Comparison of ENCODE assay signal across 9 mouse cellular contexts in the genomic region with DNA sequence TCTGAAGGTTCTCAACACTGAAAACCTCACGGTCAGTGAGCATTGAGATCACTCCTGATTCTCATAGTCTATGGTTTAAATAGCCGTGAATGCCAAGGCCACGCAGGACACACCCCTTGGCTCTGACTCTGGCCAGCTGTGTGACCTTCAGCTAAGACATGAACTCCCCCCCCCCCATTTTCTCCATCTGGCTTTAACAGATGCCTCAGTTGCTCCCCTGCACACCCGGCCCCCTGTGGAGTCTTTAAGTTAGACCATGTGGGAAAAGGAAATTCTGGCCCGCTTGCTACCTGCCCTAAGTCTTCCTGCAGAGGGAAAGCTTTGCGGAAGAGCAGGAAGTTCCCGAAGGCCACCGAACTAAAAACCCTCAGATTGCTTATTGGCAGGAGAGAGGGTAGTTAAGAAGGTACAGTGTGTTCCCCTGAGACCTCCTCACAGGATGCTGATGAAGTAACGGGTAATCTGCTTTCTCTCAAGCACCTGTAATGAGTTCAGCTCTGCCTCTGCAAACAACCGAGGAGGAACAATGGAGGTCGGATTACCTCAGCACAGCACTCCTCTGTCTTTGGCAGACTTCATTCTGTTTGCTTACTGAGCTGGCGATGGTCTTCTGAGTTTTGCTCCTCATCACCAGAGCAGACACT.
DNase-seq lines count a peak whose midpoint lies in the region; ATAC-seq and TF ChIP-seq lines count a peak whose summit lies in the region.
"Had no signal": no experiment of that assay in that cellular context is flagged by ENCODE, and none has a peak within 500 bp of the region (broad histone marks: within the 10 kb centered on the region; RNA-seq: fewer than 3 reads in every experiment).

No protein-coding gene starts in this region.

- no peak overlapping the region for H3K9ac ChIP-seq in heart, embryonic 12.5 days
- H3K9ac ChIP-seq in CH12.LX (ENCODE audit: insufficient read depth, low read depth) = no peak overlapping the region

- no peak for TF ChIP-seq POLR2A in CH12.LX (IDR thresholded peaks at IDR 0.05; ENCODE audit: low read depth, low read length)
- TF ChIP-seq POLR2A in bone marrow macrophage, adult 2 months (IDR thresholded peaks at IDR 0.05; ENCODE audit: borderline replicate concordance, low read depth, low read length) = no peak

- H3K9me3 ChIP-seq in heart, embryonic 12.5 days (replicated peaks) = no peaks in the 10 kb centered on the region
- H3K9me3 ChIP-seq in CH12.LX (replicated peaks; ENCODE audit: low read length) = no peaks in the 10 kb centered on the region
- H3K9me3 ChIP-seq in limb, embryonic 10.5 days (replicated peaks) = no peaks in the 10 kb centered on the region

- no peak overlapping the region for H3K4me2 ChIP-seq in heart, embryonic 12.5 days
- H3K4me2 ChIP-seq in CH12.LX (ENCODE audit: insufficient read depth, low read depth, poor library complexity, severe bottlenecking) = peak overlapping the region; percentile 43; the same call in 1 of the 2 replicates

- no peak overlapping the region for H3K27ac ChIP-seq in heart, embryonic 12.5 days (ENCODE audit: poor library complexity, severe bottlenecking)
- H3K27ac ChIP-seq in CH12.LX (ENCODE audit: insufficient read depth, low read depth) = no peak overlapping the region
- H3K27ac ChIP-seq in bone marrow macrophage, adult 2 months (ENCODE audit: insufficient read depth, low read depth, low read length) = peak overlapping the region; percentile 97
- H3K27ac ChIP-seq in limb, embryonic 10.5 days = peak overlapping the region; percentile 68

- dilution Hi-C loops in CH12.LX (cut with MboI; ENCODE audit: extremely low pct_ligation_motif_present, extremely low pct_unique_long_range_greater_than_20kb, low sequenced_read_pairs) = no loop called here

- H3K36me3 ChIP-seq in heart, embryonic 12.5 days = no peaks in the 10 kb centered on the region
- peaks cover 7 to 26% of the 10 kb centered on the region in 2 experiments for H3K36me3 ChIP-seq in CH12.LX (replicated peaks in 1 of 2; ENCODE audit: control insufficient read depth in 1 of 2, insufficient read depth in 1 of 2, low read length in 1 of 2)
- no peaks in the 10 kb centered on the region for H3K36me3 ChIP-seq in limb, embryonic 10.5 days

- peak; percentile 95 for DNase-seq in heart, adult 11 months
- no peak for DNase-seq in CH12.LX (ENCODE audit: extremely low read depth)
- peak; percentile 52 for DNase-seq in limb, embryonic 10.5 days (ENCODE audit: low spot score)
- no peak for DNase-seq in layer of hippocampus, postnatal 10 days (ENCODE audit: low spot score in 2 of 2)
- no peak for DNase-seq in left cerebral cortex, adult 8-10 months (ENCODE audit: low spot score in 2 of 2)
- DNase-seq in kidney, postnatal 14 days = no peak
- DNase-seq: cerebellum, adult 18-20 months had no signal

- TF ChIP-seq EP300 in CH12.LX (IDR thresholded peaks at IDR 0.05; ENCODE audit: low read length) = 0 out of 2 replicates have a peak, but pooled peaks have one; percentile 40

- no peak for ATAC-seq in heart, embryonic 12.5 days (ENCODE audit: insufficient number of reproducible peaks, low FRiP score)

- TF ChIP-seq RAD21 in CH12.LX (IDR thresholded peaks at IDR 0.05; ENCODE audit: low read depth, low read length) = no peak

- peaks cover 23% of the 10 kb centered on the region for H3K4me1 ChIP-seq in heart, embryonic 12.5 days (replicated peaks)
- peaks cover 15 to 44% of the 10 kb centered on the region in 2 experiments for H3K4me1 ChIP-seq in CH12.LX (ENCODE audit: control insufficient read depth in 1 of 2, insufficient read depth in 2 of 2)
- peaks cover 47% of the 10 kb centered on the region for H3K4me1 ChIP-seq in bone marrow macrophage, adult 2 months (ENCODE audit: control insufficient read depth, insufficient read depth, low read length)
- peaks cover 31% of the 10 kb centered on the region for H3K4me1 ChIP-seq in limb, embryonic 10.5 days

- no peaks in the 10 kb centered on the region for H3K27me3 ChIP-seq in heart, embryonic 12.5 days (replicated peaks)
- no peaks in the 10 kb centered on the region for H3K27me3 ChIP-seq in CH12.LX (replicated peaks)
- no peaks in the 10 kb centered on the region for H3K27me3 ChIP-seq in limb, embryonic 10.5 days (ENCODE audit: low read depth, poor library complexity, severe bottlenecking)

- in situ Hi-C loops in CH12.LX (cut with MboI; ENCODE audit: low pct_ligation_motif_present, low pct_unique_long_range_greater_than_20kb, low sequenced_read_pairs) = no loop called here

- H3K4me3 ChIP-seq in heart, embryonic 12.5 days = no peak overlapping the region
- H3K4me3 ChIP-seq in CH12.LX (replicated peaks in 1 of 3; ENCODE audit: low read depth in 2 of 3, low read length in 2 of 3, poor library complexity in 1 of 3) = no peak overlapping the region
- H3K4me3 ChIP-seq in bone marrow macrophage, adult 2 months (ENCODE audit: insufficient read depth, low read length) = no peak overlapping the region; the same call in 1 of the 2 replicates
- no peak overlapping the region for H3K4me3 ChIP-seq in limb, embryonic 10.5 days

- TF ChIP-seq CTCF in CH12.LX (conservative IDR thresholded peaks at IDR 0.05 in 1 of 2, IDR thresholded peaks at IDR 0.05 in 1 of 2; ENCODE audit: low read depth in 2 of 2, low read length in 2 of 2) = no peak
- no peak for TF ChIP-seq CTCF in bone marrow macrophage, adult 2 months (IDR thresholded peaks at IDR 0.05; ENCODE audit: low read depth, low read length)

- no peaks in the 10 kb centered on the region for H3K79me2 ChIP-seq in CH12.LX (replicated peaks; ENCODE audit: control insufficient read depth, extremely low read depth, insufficient read depth, poor library complexity, severe bottlenecking)

- 30% methylated on average over 12 of the region's 12 CpGs for WGBS in heart, embryonic 12.5 days
- 23% methylated on average over 12 of the region's 12 CpGs for WGBS in limb, embryonic 10.5 days

TF ChIP-seq in CH12.LX, 34 proteins besides CTCF, POLR2A, EP300 and RAD21:
- TF ChIP-seq CHD2 (IDR thresholded peaks at IDR 0.05; ENCODE audit: low read length) (no peak), SMC3 (IDR thresholded peaks at IDR 0.05; ENCODE audit: low read depth, low read length) (no peak), RCOR1 (conservative IDR thresholded peaks at IDR 0.05; ENCODE audit: low read depth, low read length) (no peak), MAZ (IDR thresholded peaks at IDR 0.05; ENCODE audit: low read depth, low read length) (0 out of 2 replicates have a peak, but pooled peaks have one; percentile 16), ETS1 (conservative IDR thresholded peaks at IDR 0.05; ENCODE audit: low read depth, low read length) (0 out of 2 replicates have a peak, but pooled peaks have one; percentile 14), MYC (IDR thresholded peaks at IDR 0.05; ENCODE audit: low read depth, low read length) (no peak), ZNF384 (IDR thresholded peaks at IDR 0.05; ENCODE audit: low read depth, low read length) (no peak), UBTF (IDR thresholded peaks at IDR 0.05; ENCODE audit: low read depth, low read length) (no peak), TCF12 (IDR thresholded peaks at IDR 0.05; ENCODE audit: low read depth, low read length) (peak; percentile 25; the same call in 1 of the 2 replicates), MXI1 (IDR thresholded peaks at IDR 0.05; ENCODE audit: low read depth, low read length) (peak; percentile 22; the same call in 1 of the 2 replicates), USF2 (conservative IDR thresholded peaks at IDR 0.05; ENCODE audit: low read depth, low read length) (no peak), ELF1 (IDR thresholded peaks at IDR 0.05; ENCODE audit: low read depth, low read length) (no peak), NELFE (IDR thresholded peaks at IDR 0.05; ENCODE audit: low read depth, low read length) (no peak), MAX (IDR thresholded peaks at IDR 0.05; ENCODE audit: low read length) (no peak), SIN3A (IDR thresholded peaks at IDR 0.05; ENCODE audit: low read length) (peak; percentile 49; the same call in 1 of the 2 replicates), CHD1 (IDR thresholded peaks at IDR 0.05; ENCODE audit: low read depth, low read length) (no peak), E2F4 (IDR thresholded peaks at IDR 0.05; ENCODE audit: insufficient replicate concordance, low read depth, low read length) (no peak)

Comparison
In these comparisons a context has a peak if more than half of its experiments do, and no peak if none do; other contexts are left out.
1. DNase-seq: peak in heart, adult 11 months (single experiment) and limb, embryonic 10.5 days (single experiment); none in CH12.LX (single experiment), layer of hippocampus, postnatal 10 days (0 of 2), left cerebral cortex, adult 8-10 months (0 of 2) and kidney, postnatal 14 days (single experiment).
2. H3K27ac ChIP-seq: peak in bone marrow macrophage, adult 2 months (single experiment) and limb, embryonic 10.5 days (single experiment); none in heart, embryonic 12.5 days (single experiment) and CH12.LX (single experiment).